Mouse (Mus musculus): ENCODE data around the gene Tulp2.
"Not testable (repeated sequence)": the region's sequence is repeated elsewhere in the genome, so short reads cannot be mapped to it uniquely, and the experiment has no call there.

Gene Tulp2

DNA sequence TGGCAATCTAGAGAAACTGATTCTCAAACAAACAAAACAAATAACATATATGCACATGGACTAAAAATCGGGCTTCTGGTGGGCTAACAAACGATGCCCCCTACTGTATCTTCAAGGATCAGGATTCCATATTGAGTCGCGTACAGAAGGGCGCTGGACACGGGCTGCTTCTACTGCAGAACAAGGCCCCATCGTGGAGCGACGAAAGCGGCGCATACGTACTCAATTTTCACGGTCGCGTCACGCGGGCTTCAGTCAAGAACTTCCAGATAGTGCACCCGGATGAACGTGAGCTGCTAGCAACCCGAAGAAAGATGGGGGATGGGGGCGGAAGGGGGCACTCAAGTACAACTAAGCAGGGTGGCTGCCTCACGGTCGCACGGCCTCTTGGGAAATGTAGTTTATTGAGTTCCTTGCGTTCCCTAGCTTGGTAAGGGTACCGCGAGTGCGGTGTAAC lies 40.1 kb downstream of the Tulp2 start:
- DNase-seq (ENCODE audit: low read depth, low spot score) = peak; percentile 94

- no peak for DNase-seq (ENCODE audit: low read depth, low spot score)
These were observed 40.6 kb downstream of the Tulp2 start for GRCm38 (mm10) chr7:45522194-45522752.

GRCm38 (mm10) chr7:45522957-45523676 lies 41.4 kb downstream of the Tulp2 start:
- DNase-seq (ENCODE audit: low read depth, low spot score) = peak; percentile 77

GRCm38 (mm10) chr7:45523678-45524170 lies 42.0 kb downstream of the Tulp2 start:
- no peak for DNase-seq (ENCODE audit: low read depth, low spot score)

GRCm38 (mm10) chr7:45524841-45525621 lies 43.4 kb downstream of the Tulp2 start:
- DNase-seq (ENCODE audit: low read depth, low spot score) = peak; percentile 47

DNA sequence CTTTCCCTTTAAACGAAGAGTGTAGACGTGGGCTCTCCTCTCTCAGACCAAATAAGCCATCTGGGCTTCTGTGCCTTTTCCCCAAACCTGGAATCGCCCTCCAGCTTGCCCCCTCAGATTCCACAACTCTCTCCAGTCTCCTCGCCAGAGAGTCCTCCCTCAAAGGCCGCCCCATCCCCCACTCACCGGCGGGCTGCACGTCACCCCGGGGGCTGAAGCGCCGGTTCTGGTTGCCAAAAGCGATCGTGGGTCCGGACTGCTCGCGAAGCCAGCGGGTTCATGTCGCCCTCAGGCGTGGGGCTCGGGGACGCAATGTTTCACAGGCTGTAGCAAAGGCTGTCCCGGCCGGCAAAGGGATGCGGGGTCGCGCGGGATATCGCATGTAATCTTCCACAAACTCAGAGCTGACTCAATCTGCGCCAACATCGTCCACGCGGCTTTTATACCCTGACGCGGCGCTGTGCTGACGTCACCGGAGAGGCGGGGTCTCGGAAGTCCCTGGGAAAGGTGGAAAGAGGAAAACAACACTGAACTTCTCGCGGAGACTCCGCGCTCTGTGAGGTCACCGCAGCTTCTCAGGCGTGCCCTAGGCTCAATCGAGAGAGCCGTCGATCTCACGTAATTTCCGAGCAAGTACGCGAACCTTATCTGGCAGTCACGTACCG lies 44.3 kb downstream of the Tulp2 start, which contains the start of the genes Ppp1r15a and Plekha4:
Gene Ppp1r15a, minus strand, starts transcription at position 460 of the 665 bp plus-strand sequence.
Gene Plekha4, plus strand, starts transcription at position 522 of the 665 bp plus-strand sequence.
- DNase-seq (ENCODE audit: low read depth, low spot score) = peak; percentile 98

DNA sequence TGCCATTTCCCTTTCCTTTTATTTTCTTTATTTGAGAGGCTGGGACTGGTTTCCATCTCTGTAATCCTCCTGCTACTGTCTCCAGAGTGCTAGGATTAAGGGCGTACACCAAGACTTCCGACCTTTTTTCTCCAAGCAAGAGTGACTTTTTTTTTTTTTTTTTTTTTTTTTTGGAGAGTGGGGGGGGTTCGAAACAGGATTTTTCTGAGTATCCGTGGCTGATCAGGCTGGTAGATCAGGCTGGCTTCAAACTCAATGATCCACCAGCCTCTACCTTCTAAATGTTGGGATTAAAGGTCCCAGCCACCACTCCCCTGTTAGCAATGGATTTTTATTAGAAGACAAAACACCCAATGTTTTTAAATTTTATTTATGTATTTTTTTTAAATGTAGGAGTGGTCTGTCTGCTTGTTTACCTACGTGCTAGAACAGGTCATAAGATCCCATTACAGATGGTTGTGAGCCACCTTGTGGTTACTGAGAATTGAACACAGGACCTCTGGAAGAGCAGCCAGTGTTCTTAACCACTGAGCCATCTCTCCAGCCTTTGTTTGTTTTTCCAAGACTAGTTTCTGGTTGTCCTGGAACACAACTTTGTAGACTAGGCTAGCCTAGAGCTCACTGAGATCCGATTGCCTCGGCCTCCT lies 44.9 kb downstream of the Tulp2 start:
- DNase-seq (ENCODE audit: low read depth, low spot score) = peak; percentile 74

GRCm38 (mm10) chr7:45527169-45527568 lies 45.5 kb downstream of the Tulp2 start:
- DNase-seq (ENCODE audit: low read depth, low spot score) = not testable (repeated sequence)

- no peak for DNase-seq (ENCODE audit: low read depth, low spot score)
These were observed 47.8 kb downstream of the Tulp2 start for GRCm38 (mm10) chr7:45529461-45529860.

- no peak for DNase-seq (ENCODE audit: low read depth, low spot score)
These were observed 49.0 kb downstream of the Tulp2 start for GRCm38 (mm10) chr7:45530643-45531042.

GRCm38 (mm10) chr7:45535676-45536075 lies 54.0 kb downstream of the Tulp2 start:
- no peak for DNase-seq (ENCODE audit: low read depth, low spot score)

DNA sequence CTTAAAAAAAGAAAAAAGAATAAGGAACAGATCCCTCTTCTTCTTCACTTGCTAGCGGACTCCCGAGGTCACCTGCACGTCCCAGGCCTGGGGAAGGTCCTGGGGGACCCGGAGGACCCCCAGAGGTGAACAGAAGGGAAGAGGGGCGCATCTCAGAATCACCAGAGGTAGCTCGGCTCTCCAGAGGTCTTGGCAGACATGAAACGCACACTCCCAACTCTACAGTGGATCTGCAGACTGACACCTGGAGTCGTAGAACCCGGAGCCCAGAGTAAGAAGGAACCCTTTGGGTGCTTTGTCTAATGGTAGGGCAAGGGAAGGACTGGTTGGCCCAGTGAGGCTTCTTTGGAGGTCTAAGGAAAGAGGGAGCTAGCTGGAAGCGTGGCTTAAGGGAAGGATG lies 55.9 kb downstream of the Tulp2 start:
- no peak for DNase-seq (ENCODE audit: low read depth, low spot score)

DNA sequence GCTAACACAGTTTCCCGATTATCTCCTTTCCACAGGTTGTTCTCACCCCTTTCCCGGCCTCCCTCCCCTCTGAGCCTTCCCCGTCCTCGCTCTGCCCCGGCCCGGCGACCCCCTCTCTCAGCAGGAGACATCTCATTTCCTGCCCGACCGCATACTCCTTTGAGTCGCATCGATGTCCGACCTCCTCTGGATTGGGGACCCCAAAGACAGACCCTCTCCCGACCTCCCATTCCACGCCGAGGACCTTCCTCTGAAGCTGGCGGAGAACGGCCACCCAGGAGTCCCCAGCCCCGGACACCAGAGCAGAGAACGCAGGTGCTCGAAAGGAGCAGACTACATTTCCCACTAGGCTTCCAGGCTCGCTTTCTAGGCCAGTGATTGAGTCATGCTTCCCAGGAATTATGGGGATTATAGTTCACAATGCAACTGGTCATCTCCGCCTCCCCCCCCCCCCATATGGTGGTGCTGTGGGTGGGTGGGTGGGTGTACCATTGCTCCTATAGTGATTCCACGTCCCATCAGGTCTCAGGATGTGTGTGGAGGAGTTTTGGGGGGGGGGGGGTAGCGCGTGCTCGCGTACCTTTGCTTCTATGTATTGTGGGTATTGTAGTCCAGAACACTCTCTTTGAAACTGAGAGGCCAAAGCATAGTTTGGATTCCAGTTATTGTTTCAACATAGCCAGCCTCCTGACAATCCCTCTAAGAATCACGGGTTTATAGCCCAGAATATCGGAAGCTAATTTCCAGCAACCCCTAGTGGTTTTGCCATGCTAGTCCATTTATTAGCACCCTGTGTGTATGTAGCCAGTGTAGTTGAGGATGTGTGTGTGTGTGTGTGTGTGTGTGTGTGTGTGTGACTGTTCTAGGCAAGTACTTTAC lies 56.7 kb downstream of the Tulp2 start:
- peak; percentile 82 for DNase-seq (ENCODE audit: low read depth, low spot score)

GRCm38 (mm10) chr7:45539095-45539494 lies 57.4 kb downstream of the Tulp2 start:
- DNase-seq (ENCODE audit: low read depth, low spot score) = no peak

- no peak for DNase-seq (ENCODE audit: low read depth, low spot score)
These were observed 58.5 kb downstream of the Tulp2 start for GRCm38 (mm10) chr7:45540213-45540612.

- peak; percentile 62 for DNase-seq (ENCODE audit: low read depth, low spot score)
These were observed 62.8 kb downstream of the Tulp2 start for GRCm38 (mm10) chr7:45544525-45544924.

DNA sequence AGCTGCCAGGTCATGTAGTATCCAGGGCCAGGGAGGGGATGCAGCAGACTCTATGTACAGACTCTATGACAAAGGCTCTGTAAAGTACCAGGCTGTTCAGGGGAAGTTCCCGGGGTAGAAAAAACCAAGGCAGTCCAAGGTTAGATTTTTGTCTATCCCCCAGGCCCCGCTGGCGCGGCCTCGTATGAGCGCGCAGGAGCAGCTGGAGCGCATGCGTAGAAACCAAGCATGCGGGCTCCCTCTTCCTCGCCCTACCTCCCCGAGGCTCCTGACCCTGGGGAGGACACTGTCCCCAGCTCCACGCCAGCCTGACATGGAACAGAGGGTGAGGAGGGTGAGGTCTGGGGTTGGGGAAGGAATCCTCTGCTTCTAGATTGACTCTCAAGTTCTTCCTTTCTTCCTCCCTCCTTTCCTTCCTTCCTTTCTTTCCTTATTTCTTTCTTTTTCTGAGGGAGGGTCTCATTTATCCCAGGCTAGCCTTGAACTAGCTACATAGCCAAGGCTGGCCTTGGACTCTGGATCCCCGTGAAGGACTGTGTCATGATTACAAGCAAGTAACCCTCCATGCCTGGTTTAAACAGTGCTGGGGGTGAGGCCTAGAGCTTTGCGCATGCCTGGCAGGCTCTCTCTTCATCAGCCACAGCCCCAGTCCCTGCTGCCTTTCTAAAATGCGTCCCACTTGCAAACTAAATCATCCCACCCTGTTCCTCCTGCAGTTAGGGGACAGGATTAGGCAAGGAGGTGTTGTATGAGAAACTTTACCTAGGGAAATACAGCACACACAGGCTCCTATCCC lies 68.2 kb downstream of the Tulp2 start:
- peak; percentile 84 for DNase-seq (ENCODE audit: low read depth, low spot score)

GRCm38 (mm10) chr7:45550821-45551511 lies 69.3 kb downstream of the Tulp2 start:
- DNase-seq (ENCODE audit: low read depth, low spot score) = peak; percentile 92

DNA sequence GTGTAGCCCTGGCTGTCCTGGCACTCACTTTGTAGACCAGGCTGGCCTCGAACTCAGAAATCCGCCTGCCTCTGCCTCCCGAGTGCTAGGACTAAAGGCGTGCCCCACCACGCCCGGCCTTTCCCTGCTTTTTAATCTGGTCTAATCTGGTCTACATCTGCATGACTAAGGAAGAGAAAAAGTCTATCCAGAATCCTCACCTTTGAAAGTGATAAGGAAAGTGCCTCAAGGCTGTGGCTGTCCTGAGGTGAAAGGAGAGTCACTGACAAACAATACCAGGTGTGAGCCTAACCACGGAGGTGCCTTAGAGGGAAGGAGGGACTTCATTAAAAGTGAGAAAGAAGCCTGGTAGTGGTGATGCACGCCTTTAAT lies 69.8 kb downstream of the Tulp2 start:
- DNase-seq (ENCODE audit: low read depth, low spot score) = peak; percentile 98
